Mouse (Mus musculus) midbrain, postnatal 0 days (tissue): ENCODE results near the gene Grap. TPM values are rescaled to one million over a fixed set of nuclear protein-coding genes. Genes with fewer than 3 reads are reported as not detected.

Experiments used
- ATAC-seq: fragments of 200-750 bp; cut with Nextera tagmentation; 2 replicates; pipeline ENCODE4 v1.8.0; 2017; ENCODE audit warnings: moderate number of reproducible peaks, mild to moderate bottlenecking, moderate TSS enrichment, moderate library complexity; ENCODE audit not compliant: low FRiP score
- DNase-seq: peaks from one replicate; pipeline ENCODE4 v3.0.0-alpha.2; 2015; ENCODE audit warnings: low spot score
- H3K27ac ChIP-seq: fragments of 300-500 bp; sonication (generic); 2 replicates; pipeline ENCODE4 v1.5.1; 2014; ENCODE audit warnings: low read depth, mild to moderate bottlenecking, low read length, mixed read lengths
- H3K27me3 ChIP-seq: fragments of 300-500 bp; sonication (generic); 2 replicates; pipeline ENCODE4 v1.6.1; 2014; ENCODE audit warnings: low read length, control low read depth, mixed read lengths; ENCODE audit not compliant: insufficient read depth
- H3K36me3 ChIP-seq: fragments of 300-500 bp; sonication (generic); 2 replicates; pipeline ENCODE4 v1.6.1; 2014; ENCODE audit warnings: low read length, control low read depth, mixed read lengths; ENCODE audit not compliant: insufficient read depth
- H3K4me1 ChIP-seq: fragments of 300-500 bp; sonication (generic); 2 replicates; pipeline ENCODE4 v1.6.1; 2014; ENCODE audit warnings: mild to moderate bottlenecking, control low read depth, antibody characterized with exemption, low read length, mixed read lengths; ENCODE audit not compliant: insufficient read depth
- H3K4me2 ChIP-seq: fragments of 300-500 bp; sonication (generic); 2 replicates; pipeline ENCODE4 v1.6.1; 2014; ENCODE audit warnings: low read depth, mild to moderate bottlenecking, low read length, mixed read lengths; ENCODE audit not compliant: poor library complexity, severe bottlenecking
- H3K4me3 ChIP-seq: fragments of 300-500 bp; sonication (generic); 2 replicates; pipeline ENCODE4 v1.5.1; 2014; ENCODE audit warnings: low read depth, mild to moderate bottlenecking, low read length, moderate library complexity
- H3K9ac ChIP-seq: fragments of 300-500 bp; sonication (generic); replicated peaks from 2 replicates; pipeline ENCODE4 v1.6.1; 2014; ENCODE audit warnings: mild to moderate bottlenecking, low read length, moderate library complexity, mixed read lengths; ENCODE audit not compliant: poor library complexity, severe bottlenecking
- H3K9me3 ChIP-seq: fragments of 300-500 bp; sonication (generic); 2 replicates; pipeline ENCODE4 v1.6.1; 2016; ENCODE audit warnings: low read length, control low read depth
- CTCF ChIP-seq: IDR thresholded peaks from 2 replicates; pipeline ENCODE4 v1.5.1; 2016; ENCODE audit warnings: antibody characterized with exemption, mild to moderate bottlenecking
- WGBS: fragments of 180-500 bp; shearing (Covaris S2); extraction: QIAGEN DNeasy Blood & Tissue Kit; methylation state at CpG from one replicate; pipeline ENCODE4 v1.1.7; 2014; 5-methylcytosine and 5-hydroxymethylcytosine counted together
- polyA plus RNA-seq: library from polyadenylated mRNA; unstranded; fragments of >200 nt; fragmentation: Nextera tagmentation; extraction: Ambion mirVana; gene quantifications from 2 replicates; pipeline ENCODE4 v1.2.1, GENCODE M21; 2015
- total RNA-seq: library from RNA; depleted of rRNA; stranded (reverse); fragments of >200 nt; gene quantifications from 2 replicates; pipeline ENCODE4 v1.2.3, GENCODE M21; 2014

The Grap gene
- total and polyA plus RNA-seq, 2 experiments from 2014 or later, result 5.8 to 6.6 TPM

- Histone ChIP-seq H3K4me2 (no peak overlapping the region), H3K36me3 (no peaks in the 10 kb centered on the region), H3K4me3 (no peak overlapping the region), H3K4me1 (0 out of 2 replicates have a peak, but pooled peaks cover 5% of the 10 kb centered on the region), H3K9ac (no peak overlapping the region), H3K9me3 (no peaks in the 10 kb centered on the region), H3K27ac (no peak overlapping the region), H3K27me3 (no peaks in the 10 kb centered on the region)
- 77% methylated on average over 19 of the region's 19 CpGs for WGBS
- ATAC-seq (no peak), DNase-seq (no peak)
- TF ChIP-seq CTCF, result no peak
Measured at GRCm38 (mm10) chr11:61671781-61672383, 18.8 kb downstream of the Grap start.

DNA sequence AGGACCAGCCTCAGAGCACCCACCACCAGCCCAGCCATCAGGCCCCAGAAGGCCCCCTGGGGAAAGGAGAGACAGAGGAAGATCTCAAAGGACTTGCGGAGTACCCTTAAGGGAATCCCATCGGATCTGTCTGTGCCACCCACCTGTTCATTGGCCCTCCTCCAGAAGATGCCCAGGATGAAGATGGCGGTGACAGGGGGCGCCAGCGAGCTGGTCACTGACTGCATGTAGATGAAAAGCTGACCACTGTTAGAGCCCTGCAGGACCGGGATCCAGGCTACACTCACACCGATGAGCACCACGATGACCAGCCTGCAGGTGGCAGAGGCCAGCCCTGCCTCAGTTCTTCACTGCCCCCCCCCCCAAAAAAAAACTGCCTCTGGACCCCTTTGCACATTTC lies 20.6 kb downstream of the Grap start:
- ATAC-seq, result no peak
- H3K27me3 ChIP-seq, result no peaks in the 10 kb centered on the region
- H3K36me3 ChIP-seq, result no peaks in the 10 kb centered on the region
- no peak overlapping the region for H3K4me2 ChIP-seq
- 34% methylated on average over 8 of the region's 8 CpGs for WGBS
- H3K4me3 ChIP-seq, result no peak overlapping the region
- H3K4me1 ChIP-seq, result 0 out of 2 replicates have a peak, but pooled peaks cover 5% of the 10 kb centered on the region
- no peaks in the 10 kb centered on the region for H3K9me3 ChIP-seq
- H3K27ac ChIP-seq, result no peak overlapping the region
- peak; percentile 45 for TF ChIP-seq CTCF
- peak; percentile 32 for DNase-seq
- H3K9ac ChIP-seq, result no peak overlapping the region

DNA sequence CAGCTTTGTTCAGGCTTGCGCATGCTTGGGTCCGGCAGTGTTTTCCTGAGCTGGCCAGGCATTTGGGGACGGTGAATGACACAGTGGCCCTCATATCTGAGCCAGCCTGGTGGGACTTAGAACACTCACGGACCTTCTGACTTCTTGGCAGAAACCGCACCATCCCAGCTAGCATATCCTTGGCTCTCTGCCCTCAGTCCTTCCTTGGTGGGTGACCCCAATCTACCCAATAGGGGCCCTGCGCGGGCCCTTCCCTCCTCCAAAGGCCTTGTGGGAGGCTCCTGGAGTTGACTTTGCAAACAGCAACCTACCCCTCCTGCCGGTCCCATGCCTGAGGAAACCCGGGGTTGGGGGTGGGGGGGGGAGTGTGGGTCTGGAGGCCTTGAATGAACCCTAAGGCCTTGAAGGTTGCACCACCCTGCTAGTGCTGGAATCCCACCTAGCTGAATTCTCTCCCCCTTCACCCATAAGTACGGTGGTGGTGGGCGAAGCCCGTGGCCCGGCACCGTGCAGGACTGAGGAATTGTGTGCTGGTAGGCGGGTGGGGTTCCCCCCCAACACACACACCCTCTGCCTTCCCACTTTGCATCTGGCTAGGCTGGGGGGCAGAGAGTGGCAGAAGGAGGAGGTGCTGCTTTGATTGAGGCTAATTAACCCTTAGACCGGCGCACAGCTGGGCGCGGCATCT lies 21.2 kb downstream of the Grap start:
- Histone ChIP-seq H3K36me3 (no peaks in the 10 kb centered on the region), H3K27ac (no peak overlapping the region), H3K9me3 (no peaks in the 10 kb centered on the region), H3K4me2 (peak overlapping the region; percentile 9; the same call in 1 of the 2 replicates), H3K4me1 (0 out of 2 replicates have a peak, but pooled peaks cover 5% of the 10 kb centered on the region), H3K4me3 (no peak overlapping the region), H3K9ac (no peak overlapping the region), H3K27me3 (no peaks in the 10 kb centered on the region)
- no peak for DNase-seq
- 32% methylated on average over 14 of the region's 19 CpGs for WGBS
- ATAC-seq, result peak; percentile 47
- TF ChIP-seq CTCF, result no peak

- Histone ChIP-seq H3K4me1 (0 out of 2 replicates have a peak, but pooled peaks cover 5% of the 10 kb centered on the region), H3K9me3 (no peaks in the 10 kb centered on the region), H3K4me2 (peak overlapping the region; percentile 9; the same call in 1 of the 2 replicates), H3K36me3 (no peaks in the 10 kb centered on the region), H3K27ac (no peak overlapping the region), H3K4me3 (no peak overlapping the region), H3K9ac (no peak overlapping the region), H3K27me3 (no peaks in the 10 kb centered on the region)
- WGBS, result 5% methylated on average over 8 of the region's 8 CpGs
- peak; percentile 75 for TF ChIP-seq CTCF
- ATAC-seq (peak; percentile 66), DNase-seq (peak; percentile 67)
Measured at GRCm38 (mm10) chr11:61674839-61675159, 21.7 kb downstream of the Grap start.

- Histone ChIP-seq H3K4me2 (no peak overlapping the region), H3K9ac (no peak overlapping the region), H3K9me3 (no peaks in the 10 kb centered on the region), H3K4me3 (no peak overlapping the region), H3K27me3 (no peaks in the 10 kb centered on the region), H3K36me3 (no peaks in the 10 kb centered on the region), H3K4me1 (0 out of 2 replicates have a peak, but pooled peaks cover 5% of the 10 kb centered on the region), H3K27ac (no peak overlapping the region)
- DNase-seq (no peak), ATAC-seq (no peak)
- no peak for TF ChIP-seq CTCF
- WGBS, result 56% methylated on average over 2 of the region's 2 CpGs
Measured at GRCm38 (mm10) chr11:61675332-61675731, 22.3 kb downstream of the Grap start.

DNA sequence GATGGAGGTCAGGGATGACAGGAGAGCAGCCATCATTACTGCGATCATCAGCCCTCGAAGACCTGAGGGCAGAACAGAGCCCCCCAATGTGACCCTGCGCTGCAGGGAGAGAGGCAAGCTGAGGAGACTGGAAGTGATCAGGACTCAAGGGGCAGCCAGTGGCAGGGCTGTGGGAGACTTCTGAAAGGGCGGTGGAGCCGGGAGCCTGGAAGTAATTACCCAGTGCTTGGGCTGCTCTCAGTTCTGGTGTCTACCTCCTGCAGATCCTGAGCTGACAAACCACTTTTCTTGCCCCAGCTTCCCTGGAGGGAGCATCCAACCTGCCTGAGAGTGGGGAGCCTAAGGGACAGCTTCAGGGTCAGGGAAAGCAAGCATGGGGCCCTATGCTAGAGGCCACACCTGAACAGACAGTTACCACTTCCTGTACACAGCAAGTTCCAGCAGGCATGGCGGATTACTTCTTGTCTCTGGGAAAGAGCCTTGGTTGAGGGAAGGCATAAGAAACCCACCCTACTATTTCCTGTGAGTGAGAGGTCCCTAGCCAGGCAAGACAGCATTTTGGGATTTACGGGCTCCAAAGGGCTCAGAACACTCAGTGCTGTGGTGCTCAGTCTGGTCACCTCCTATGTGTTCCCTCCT lies 23.3 kb downstream of the Grap start:
- Histone ChIP-seq H3K4me2 (no peak overlapping the region), H3K9ac (no peak overlapping the region), H3K27ac (no peak overlapping the region), H3K27me3 (no peaks in the 10 kb centered on the region), H3K9me3 (no peaks in the 10 kb centered on the region), H3K4me1 (0 out of 2 replicates have a peak, but pooled peaks cover 5% of the 10 kb centered on the region), H3K36me3 (no peaks in the 10 kb centered on the region), H3K4me3 (no peak overlapping the region)
- DNase-seq, result no peak
- ATAC-seq, result no peak
- no peak for TF ChIP-seq CTCF
- WGBS, result 77% methylated on average over 7 of the region's 7 CpGs
